Mouse (Mus musculus) cerebellum, postnatal 10 days (tissue): ENCODE measurements at regions not wholly inside any gene's neighbourhood (a gene's known extent, or its start where the extent isn't known, plus 50 kb on each side); places are given as distances from the start of the nearest gene placed in this dataset.
A peak's percentile ranks its signal among the peaks of the same experiment; 100 is the strongest.

ENCODE experiments used
- DNase-seq, 2 experiments: peaks; one replicate each; pipeline ENCODE4 v3.0.0; 2021; ENCODE audit warnings: mixed read lengths in 2 of 2

DNA sequence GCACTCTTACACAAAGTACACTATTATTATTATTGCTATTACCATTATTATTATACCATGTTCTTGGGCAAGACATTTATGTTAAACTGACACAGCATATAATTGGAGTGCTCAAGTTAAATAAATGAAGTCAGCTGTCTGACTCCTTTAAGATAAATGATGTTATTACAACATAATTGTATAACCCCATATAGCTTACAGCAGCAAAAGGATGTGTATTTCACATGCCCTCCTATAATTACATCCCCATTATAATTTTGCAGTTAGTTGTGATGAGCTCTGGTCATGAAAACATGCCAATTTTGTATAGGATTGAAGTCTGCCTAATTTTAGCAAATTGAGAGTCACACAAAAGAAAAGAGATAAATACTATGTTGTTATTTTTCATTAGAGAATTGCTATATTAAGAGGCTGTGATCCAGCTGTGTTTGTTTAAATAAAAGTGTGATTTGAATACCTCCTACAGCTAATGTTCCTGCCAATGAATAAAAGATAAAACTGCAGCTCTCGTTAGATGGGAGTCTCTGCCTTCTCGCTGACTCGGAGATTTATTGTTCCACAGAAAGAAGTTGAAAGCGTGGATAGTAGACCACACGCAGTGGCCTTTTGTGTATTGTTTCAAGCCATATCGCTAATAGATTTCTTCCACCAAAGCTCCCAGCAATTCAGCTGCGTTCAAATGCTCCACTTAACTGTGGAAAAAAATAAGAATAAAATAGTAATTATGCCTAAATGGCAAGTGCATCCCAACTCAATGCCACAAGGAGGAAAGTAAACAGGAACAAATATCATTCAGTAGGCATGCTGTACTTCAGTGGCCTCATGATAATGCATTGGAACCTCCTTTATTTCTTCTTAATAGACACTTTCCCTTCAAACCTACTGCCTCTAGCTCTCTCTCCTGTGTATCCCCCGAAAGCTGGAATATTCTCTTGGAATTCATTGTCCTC is 194.9 kb upstream of the Gm10192 start:
- no peak for DNase-seq

DNA sequence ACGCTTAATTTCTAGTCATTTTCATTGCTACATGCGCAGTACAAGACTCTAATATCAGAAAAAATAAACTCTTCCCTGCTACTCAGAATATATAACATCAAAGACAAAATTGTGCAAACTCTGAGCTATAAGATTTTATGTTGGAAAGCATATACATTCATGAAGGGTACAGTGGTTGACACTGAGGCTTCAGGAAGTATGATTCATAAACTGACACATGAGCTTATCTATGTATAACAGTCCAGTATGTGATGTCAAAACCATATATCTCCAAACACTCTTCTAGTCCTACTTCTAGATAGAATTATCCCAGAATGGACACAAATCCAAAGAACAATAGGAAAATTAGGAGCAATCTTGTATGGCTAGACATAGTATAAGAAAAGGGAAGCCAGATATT is 177.5 kb upstream of the Gm10192 start:
- DNase-seq: no peak

DNA sequence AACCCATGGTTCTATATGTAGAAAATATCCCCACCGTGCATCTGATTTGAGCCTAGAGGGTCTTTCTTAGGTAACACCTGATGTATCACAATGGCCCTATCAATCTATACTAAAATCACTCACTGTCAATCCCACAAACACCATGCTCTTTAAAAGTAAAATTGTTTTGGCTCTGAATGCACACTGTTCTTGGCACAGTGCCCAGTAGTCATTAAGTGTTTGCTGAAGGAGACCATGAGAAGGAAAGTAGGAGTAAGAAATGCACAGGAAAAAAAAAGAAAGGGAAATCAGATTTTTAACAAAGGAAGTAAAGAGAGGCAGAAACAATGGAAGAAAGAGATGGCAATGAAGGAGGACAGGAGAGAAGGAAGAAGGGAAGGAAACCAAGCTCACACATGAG is 175.0 kb upstream of the Gm10192 start:
- DNase-seq: peak; percentile 15 to 23

DNA sequence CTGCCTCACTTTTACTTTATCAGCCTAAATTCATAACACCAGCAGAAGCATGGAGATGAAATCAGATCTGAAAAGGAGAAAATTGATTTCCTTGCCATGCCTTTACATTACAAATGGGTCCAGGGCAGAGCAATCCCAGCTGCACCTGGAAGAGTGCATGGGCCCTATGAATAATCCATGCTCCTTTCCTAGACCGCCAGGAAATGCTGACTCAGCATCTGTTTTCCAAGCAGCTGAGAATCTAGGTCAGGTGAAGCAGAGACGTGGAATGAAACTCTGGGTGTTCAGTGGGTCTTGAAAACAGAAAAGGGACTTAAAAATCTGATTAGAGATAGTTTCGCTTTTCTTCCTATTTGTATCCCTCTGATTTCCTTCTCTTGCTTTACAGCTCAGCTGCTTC is 163.8 kb upstream of the Gm10192 start:
- DNase-seq: peak in 1 of 2 experiments; percentile 8

DNA sequence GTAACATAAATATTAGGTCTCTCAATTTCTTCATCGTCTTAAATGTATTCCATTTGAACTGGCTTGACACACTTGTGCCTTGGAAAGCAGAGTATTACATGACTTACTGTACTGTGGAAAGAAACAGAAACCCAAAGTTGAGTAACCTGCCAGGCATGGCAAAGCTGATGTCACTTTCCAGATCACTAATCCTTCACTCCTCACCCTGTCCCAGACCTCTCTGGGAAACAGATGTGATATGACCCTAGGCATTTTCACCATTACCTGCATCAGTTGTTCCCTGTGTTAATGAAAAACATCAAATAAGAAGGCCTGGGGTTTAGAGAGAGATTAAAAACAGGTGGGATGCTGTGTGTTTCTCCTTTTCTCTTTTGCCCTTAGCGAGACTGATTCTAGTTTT is 161.4 kb upstream of the Gm10192 start:
- DNase-seq: no peak

DNA sequence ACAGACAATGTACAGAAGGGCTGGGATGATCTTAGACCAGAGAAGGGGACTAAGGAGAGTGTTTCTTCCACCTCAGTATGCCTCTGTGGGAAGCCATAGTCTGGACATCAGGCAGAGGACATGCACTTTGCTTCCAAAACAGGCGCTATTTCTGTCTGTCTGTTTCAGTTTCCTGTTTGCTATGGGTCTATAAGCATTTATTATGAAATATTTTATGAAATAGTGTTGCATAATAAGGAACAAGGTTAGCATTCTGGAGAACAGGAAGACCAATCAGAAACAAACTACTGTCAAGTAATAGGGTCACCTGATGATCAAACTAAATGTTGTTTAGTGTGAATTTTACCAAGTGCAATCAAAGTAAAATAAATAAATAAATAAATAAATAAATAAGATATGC is 160.4 kb upstream of the Gm10192 start:
- no peak for DNase-seq
